Mouse (Mus musculus) B cell, adult (primary cell): ENCODE data around the gene Wfdc13. TPM values are rescaled to one million over a fixed set of nuclear protein-coding genes. Genes with fewer than 3 reads are reported as not detected.

Source experiments
- total RNA-seq: library from RNA; stranded (reverse); gene quantifications from 4 replicates; pipeline ENCODE4 v1.2.4, GENCODE M21; 2023; ENCODE audit not compliant: inconsistent age

Wfdc13 gene
- total RNA-seq, result not detected in 4 replicates

DNA sequence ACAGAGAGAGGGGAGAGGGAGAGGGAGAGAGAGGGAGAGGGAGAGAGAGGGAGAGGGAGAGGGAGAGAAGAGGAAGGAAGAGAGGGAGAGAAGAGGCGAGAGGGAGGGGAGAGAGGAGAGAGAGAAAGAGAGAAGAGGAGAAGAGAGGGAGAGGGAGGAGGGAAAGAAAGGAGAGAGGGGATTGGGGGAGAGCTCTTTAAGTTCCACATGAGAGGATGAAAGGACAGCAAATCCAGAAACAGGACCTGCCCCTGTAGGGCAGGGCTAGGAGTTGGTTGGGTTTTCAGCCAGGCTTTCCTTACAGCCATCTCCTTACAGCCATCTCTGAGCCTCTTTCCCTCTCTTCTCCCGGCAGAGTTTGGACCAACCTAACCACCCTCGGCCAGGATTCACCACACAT lies at the start of gene Wfdc13:
Gene Wfdc13 (plus strand): TSS at position 301 of the 400 bp plus-strand sequence.

DNA sequence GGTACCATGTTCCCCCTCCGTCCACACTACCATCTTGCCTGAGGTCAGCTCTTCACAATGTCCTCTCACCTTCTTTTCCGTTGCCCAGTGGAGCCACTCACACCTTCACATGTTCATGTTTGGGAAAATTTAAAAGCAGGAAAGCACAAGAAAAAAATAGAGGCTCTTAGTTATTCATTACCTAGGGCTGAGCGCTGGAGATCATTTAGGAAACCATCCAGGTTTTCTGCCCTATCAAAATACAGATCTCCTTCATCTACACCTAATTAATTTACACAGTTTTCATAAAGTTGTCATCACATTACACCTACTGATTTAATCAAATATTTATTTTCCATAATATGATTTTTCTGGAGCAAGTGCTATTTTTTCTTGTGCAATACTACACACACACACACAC lies 46.2 kb upstream of the Wfdc13 start, which contains the start of gene Wfdc16:
Gene Wfdc16 (minus strand): TSS at position 101 of the 400 bp plus-strand sequence.

DNA sequence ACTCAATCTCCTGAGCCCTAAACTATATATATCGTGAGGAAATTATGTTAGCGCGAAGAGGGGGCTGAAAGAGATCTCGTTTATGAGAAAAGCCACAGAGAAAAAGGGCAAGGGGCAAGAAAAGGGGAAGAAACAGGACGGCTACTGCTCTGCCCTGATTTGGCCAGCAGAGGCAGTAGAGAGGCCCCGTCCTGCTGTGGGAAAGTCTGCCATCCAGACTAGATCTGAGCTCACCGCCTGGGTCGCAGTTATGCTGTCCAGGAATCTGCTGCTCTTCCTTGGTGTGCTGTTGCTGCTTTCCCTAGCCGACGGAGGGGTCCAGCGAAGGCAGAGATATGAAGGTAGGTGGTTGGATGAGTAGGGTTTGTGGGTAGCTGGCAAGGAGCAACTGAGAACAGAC lies 29.0 kb upstream of the Wfdc13 start, which contains the start of gene Wfdc10:
Gene Wfdc10 (plus strand): TSS at position 189 of the 400 bp plus-strand sequence.

DNA sequence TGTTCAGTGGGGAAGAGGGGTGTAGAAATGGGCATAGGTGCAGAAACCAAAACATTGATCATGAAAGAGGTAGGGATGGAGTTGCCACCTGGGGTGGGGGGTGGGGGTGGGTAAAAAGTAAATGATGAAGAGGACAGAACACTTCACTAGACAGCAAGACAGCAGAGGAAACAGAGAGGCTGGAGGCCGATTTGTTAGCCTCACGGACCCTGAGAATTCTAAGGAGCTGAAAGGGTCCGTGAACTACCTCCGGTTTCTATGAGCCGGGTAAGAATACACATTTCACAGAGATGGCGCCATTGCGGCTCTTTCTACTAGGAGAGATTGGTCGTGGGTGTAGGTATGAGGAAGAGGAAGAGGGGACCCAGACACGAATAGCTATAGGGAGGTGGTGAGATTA lies 28.4 kb upstream of the Wfdc13 start, which contains the start of gene Wfdc9:
Gene Wfdc9 (minus strand): TSS at position 101 of the 400 bp plus-strand sequence.

DNA sequence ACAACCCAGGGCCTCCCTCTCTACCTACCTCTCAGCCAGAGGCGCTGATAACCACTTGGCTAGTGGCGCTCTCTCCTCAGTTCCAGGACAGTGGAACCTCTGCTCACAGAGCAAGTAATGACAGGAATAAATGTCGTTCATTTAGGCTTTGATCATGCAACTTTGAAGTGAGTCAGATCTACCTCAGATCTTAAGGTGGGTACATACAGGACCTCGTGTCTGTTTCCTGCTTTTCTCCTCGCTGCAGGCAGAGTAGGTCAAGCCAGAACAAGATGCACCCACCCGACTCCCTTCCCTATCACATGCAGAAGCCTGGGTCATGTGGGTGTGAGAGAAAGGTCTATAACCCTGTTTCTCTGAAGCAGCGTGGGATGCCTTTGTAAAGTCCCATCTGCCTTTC lies 10.9 kb upstream of the Wfdc13 start, which contains the start of gene Wfdc11:
Gene Wfdc11 (minus strand): TSS at position 101 of the 400 bp plus-strand sequence.

DNA sequence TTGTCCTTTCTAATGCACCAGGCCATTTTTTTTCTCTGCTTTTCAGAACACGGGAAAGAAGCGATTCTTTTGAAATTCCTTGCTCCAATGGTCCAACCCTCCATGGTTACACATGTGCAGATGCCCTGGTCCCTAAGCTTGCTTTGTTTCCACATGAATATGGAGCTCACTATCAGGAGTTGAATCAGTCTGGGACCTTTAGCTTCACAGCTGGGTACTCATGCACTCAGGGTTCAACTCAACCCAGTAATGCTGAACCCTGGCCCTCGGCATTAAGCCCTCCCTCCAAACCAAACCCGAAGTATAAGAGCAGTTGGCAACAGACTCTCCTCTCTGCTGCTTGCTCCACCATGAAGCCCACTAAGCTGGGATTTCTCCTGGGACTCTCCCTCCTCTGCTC lies 13.3 kb downstream of the Wfdc13 start, which contains the start of gene Spint4:
Gene Spint4 (plus strand): TSS at position 301 of the 400 bp plus-strand sequence.

DNA sequence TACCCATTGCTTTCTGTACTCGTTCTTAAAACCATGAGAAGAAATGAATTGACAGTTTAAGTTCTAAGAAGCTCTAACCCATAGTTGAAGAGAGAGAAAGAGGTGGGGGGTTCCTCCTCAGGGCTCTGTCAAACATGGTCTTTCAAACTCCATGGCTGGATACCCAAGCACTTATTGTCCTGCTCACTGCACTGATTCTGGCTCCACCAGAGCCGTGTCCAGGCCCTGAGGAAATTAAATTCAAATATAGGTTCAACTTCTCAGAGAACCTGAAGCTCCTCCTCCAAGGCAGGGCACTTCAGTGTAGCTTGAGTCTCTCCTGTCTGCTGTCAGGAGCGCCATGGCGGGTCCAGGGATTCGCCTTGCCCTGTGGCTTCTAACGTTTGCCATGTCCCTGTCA lies 30.1 kb downstream of the Wfdc13 start, which contains the start of gene Spint5:
Gene Spint5 (plus strand): TSS at position 301 of the 400 bp plus-strand sequence.

Other genes with a start within 250 kb of the Wfdc13 start
- 173 to 196 TPM (median 177 TPM) in 4 replicates for gene Sdc4, start 241.2 kb upstream of the Wfdc13 start, total RNA-seq
- 52.1 to 63.2 TPM (median 59.2 TPM) in 4 replicates for gene Sys1, start 228.1 kb upstream of the Wfdc13 start, total RNA-seq
- 2.1 to 5.1 TPM in 2 of 4 replicates, not detected in the others for gene Gm20458, start 224.1 kb upstream of the Wfdc13 start, total RNA-seq
- not detected in 4 replicates for gene Trp53tg5, start 211.4 kb upstream of the Wfdc13 start, total RNA-seq
- 5.2 to 7.2 TPM (median 6.9 TPM) in 4 replicates for gene Dbndd2, start 199.0 kb upstream of the Wfdc13 start, total RNA-seq
- 69.4 to 79.5 TPM (median 75.7 TPM) in 4 replicates for gene Pigt, start 187.6 kb upstream of the Wfdc13 start, total RNA-seq
- not detected in 4 replicates for gene Wfdc2, start 122.7 kb upstream of the Wfdc13 start, total RNA-seq
- gene Spint3, start 111.6 kb upstream of the Wfdc13 start, total RNA-seq, result not detected in 4 replicates
- not detected in 4 replicates for gene Wfdc6a, start 99.7 kb upstream of the Wfdc13 start, total RNA-seq
- not detected in 4 replicates for gene Eppin, start 91.5 kb upstream of the Wfdc13 start, total RNA-seq
- gene Wfdc6b, start 71.6 kb upstream of the Wfdc13 start, total RNA-seq, result not detected in 4 replicates
- not detected in 4 replicates for gene Wfdc8, start 71.5 kb upstream of the Wfdc13 start, total RNA-seq
- not detected in 4 replicates for gene Wfdc16, start 46.3 kb upstream of the Wfdc13 start, total RNA-seq
- not detected in 4 replicates for gene Wfdc10, start 29.1 kb upstream of the Wfdc13 start, total RNA-seq
- not detected in 4 replicates for gene Wfdc9, start 28.5 kb upstream of the Wfdc13 start, total RNA-seq
- gene Wfdc11, start 11.0 kb upstream of the Wfdc13 start, total RNA-seq, result not detected in 4 replicates
- not detected in 4 replicates for gene Spint4, start 13.4 kb downstream of the Wfdc13 start, total RNA-seq
- not detected in 4 replicates for gene Spint5, start 30.2 kb downstream of the Wfdc13 start, total RNA-seq
- gene Wfdc3, start 60.8 kb downstream of the Wfdc13 start, total RNA-seq, result not detected in 4 replicates
- gene Dnttip1, start 60.9 kb downstream of the Wfdc13 start, total RNA-seq, result 35.3 to 43.4 TPM (median 39.6 TPM) in 4 replicates
- gene Ube2c, start 84.8 kb downstream of the Wfdc13 start, total RNA-seq, result 2.6 to 4.9 TPM (median 3.6 TPM) in 4 replicates
- gene Tnnc2, start 94.9 kb downstream of the Wfdc13 start, total RNA-seq, result not detected in 4 replicates
- gene Snx21, start 100.7 kb downstream of the Wfdc13 start, total RNA-seq, result 0.60 to 1.5 TPM (median 0.69 TPM) in 4 replicates
- gene Acot8, start 119.8 kb downstream of the Wfdc13 start, total RNA-seq, result 57.2 to 73.3 TPM (median 63.9 TPM) in 4 replicates
- gene Zswim3, start 120.0 kb downstream of the Wfdc13 start, total RNA-seq, result 3.1 to 4.3 TPM (median 3.6 TPM) in 4 replicates
- 7.8 to 9.8 TPM (median 8.5 TPM) in 4 replicates for gene Zswim1, start 137.6 kb downstream of the Wfdc13 start, total RNA-seq
- 0.69 to 0.74 TPM in 2 of 4 replicates, not detected in the others for gene Spata25, start 143.4 kb downstream of the Wfdc13 start, total RNA-seq
- gene Ctsa, start 147.8 kb downstream of the Wfdc13 start, total RNA-seq, result 200 to 233 TPM (median 214 TPM) in 4 replicates
- gene Neurl2, start 148.3 kb downstream of the Wfdc13 start, total RNA-seq, result 4.5 to 5.9 TPM (median 4.9 TPM) in 4 replicates
- gene Pltp, start 172.6 kb downstream of the Wfdc13 start, total RNA-seq, result 8.8 to 12.8 TPM (median 10.6 TPM) in 4 replicates
- 91.0 to 95.0 TPM (median 92.9 TPM) in 4 replicates for gene Pcif1, start 194.2 kb downstream of the Wfdc13 start, total RNA-seq
- 56.4 to 63.7 TPM (median 59.9 TPM) in 4 replicates for gene Zfp335, start 226.7 kb downstream of the Wfdc13 start, total RNA-seq